Mouse (Mus musculus): ENCODE results near the gene Rapgef2. TPM values are rescaled to one million over a fixed set of nuclear protein-coding genes. Genes with fewer than 3 reads are reported as not detected.

The Rapgef2 gene
- polyA plus RNA-seq, 1 experiment from 2014 or later, result 14.6 TPM

DNA sequence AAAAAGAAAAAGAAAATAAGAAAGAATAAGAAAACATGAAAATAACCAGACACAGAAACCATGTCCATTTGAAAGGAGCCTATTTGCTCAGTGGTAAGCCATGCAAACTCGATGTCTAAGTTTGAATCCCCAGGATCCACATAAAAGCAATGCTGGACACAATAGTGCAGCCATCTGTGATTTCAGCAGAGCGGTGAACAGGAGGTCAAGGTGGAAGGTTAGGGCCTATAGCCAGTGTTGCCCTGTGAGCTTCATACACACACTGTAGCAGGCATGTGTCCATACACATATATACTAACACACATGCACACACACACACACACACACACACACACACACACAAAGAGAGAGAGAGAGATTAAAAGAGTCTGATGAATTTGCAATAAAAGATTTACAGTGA lies 247.3 kb downstream of the Rapgef2 start:
- Histone ChIP-seq H3K27ac (ENCODE audit: low read depth, low read length) (no peak overlapping the region), H3K4me1 (ENCODE audit: control insufficient read depth, insufficient read depth, low read length) (no peaks in the 10 kb centered on the region), H3K9me3 (ENCODE audit: control insufficient read depth, low read length) (no peaks in the 10 kb centered on the region), H3K27me3 (ENCODE audit: control insufficient read depth, insufficient read depth, low read length) (no peaks in the 10 kb centered on the region), H3K4me3 (ENCODE audit: low read depth, low read length) (no peak overlapping the region), H3K9ac (replicated peaks; ENCODE audit: low read depth, low read length) (no peak overlapping the region), H3K4me2 (ENCODE audit: low read depth, low read length) (no peak overlapping the region), H3K36me3 (ENCODE audit: control insufficient read depth, insufficient read depth, low read length) (no peaks in the 10 kb centered on the region)
- WGBS, result 66% methylated on average over 2 of the region's 2 CpGs
- ATAC-seq (ENCODE audit: low read depth), result no peak

DNA sequence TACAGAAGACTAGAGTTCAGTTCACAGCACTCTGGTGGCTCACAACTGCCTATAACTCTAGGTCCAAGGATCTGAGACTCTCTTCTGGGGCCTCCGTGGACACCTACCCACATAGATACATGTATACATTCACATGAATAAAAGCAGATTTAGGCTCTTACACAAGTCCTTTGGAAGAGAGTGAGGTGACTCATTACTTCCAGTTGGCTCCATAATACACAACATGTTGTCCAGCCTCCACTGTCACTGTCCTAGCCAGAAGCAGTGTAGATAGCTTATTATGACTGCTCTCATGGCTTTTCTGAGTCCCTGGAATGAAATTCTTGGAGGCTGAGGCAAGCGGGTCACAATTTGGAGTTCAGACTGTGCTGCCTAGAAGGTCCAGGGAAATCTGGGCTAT lies 251.9 kb downstream of the Rapgef2 start:
- 94% methylated on average over 2 of the region's 2 CpGs for WGBS
- H3K4me2 ChIP-seq (ENCODE audit: low read depth, low read length), result no peak overlapping the region
- no peaks in the 10 kb centered on the region for H3K4me1 ChIP-seq (ENCODE audit: control insufficient read depth, insufficient read depth, low read length)
- H3K4me3 ChIP-seq (ENCODE audit: low read depth, low read length), result no peak overlapping the region
- H3K27me3 ChIP-seq (ENCODE audit: control insufficient read depth, insufficient read depth, low read length), result no peaks in the 10 kb centered on the region
- no peak overlapping the region for H3K9ac ChIP-seq (replicated peaks; ENCODE audit: low read depth, low read length)
- no peak for ATAC-seq (ENCODE audit: low read depth)
- H3K9me3 ChIP-seq (ENCODE audit: control insufficient read depth, low read length), result no peaks in the 10 kb centered on the region
- no peak overlapping the region for H3K27ac ChIP-seq (ENCODE audit: low read depth, low read length)
- no peaks in the 10 kb centered on the region for H3K36me3 ChIP-seq (ENCODE audit: control insufficient read depth, insufficient read depth, low read length)

DNA sequence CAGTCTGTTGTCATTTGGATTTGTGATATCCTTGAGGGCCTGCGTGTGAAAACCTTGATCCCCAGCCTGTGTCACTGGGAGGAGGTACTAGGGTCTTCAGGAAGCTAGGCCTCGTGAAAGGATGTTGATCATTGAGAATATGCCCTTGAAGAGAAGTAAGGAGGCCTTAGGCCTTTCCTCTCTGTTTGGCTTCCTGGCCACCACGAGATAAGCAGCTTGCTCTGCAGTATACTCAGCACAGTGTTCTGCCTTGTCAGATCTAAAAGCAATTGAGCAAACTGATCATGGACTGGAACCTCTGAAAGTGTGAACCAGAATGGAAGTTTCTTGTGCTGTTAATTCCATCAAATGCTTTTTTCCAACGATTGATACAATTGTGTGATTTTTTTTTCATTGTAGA lies 255.5 kb downstream of the Rapgef2 start:
- H3K27ac ChIP-seq (ENCODE audit: low read depth, low read length), result no peak overlapping the region
- 82% methylated on average over 4 of the region's 4 CpGs for WGBS
- H3K36me3 ChIP-seq (ENCODE audit: control insufficient read depth, insufficient read depth, low read length), result no peaks in the 10 kb centered on the region
- no peaks in the 10 kb centered on the region for H3K9me3 ChIP-seq (ENCODE audit: control insufficient read depth, low read length)
- no peak overlapping the region for H3K4me2 ChIP-seq (ENCODE audit: low read depth, low read length)
- ATAC-seq (ENCODE audit: low read depth), result no peak
- H3K4me3 ChIP-seq (ENCODE audit: low read depth, low read length), result no peak overlapping the region
- H3K9ac ChIP-seq (replicated peaks; ENCODE audit: low read depth, low read length), result no peak overlapping the region
- no peaks in the 10 kb centered on the region for H3K27me3 ChIP-seq (ENCODE audit: control insufficient read depth, insufficient read depth, low read length)
- no peaks in the 10 kb centered on the region for H3K4me1 ChIP-seq (ENCODE audit: control insufficient read depth, insufficient read depth, low read length)

DNA sequence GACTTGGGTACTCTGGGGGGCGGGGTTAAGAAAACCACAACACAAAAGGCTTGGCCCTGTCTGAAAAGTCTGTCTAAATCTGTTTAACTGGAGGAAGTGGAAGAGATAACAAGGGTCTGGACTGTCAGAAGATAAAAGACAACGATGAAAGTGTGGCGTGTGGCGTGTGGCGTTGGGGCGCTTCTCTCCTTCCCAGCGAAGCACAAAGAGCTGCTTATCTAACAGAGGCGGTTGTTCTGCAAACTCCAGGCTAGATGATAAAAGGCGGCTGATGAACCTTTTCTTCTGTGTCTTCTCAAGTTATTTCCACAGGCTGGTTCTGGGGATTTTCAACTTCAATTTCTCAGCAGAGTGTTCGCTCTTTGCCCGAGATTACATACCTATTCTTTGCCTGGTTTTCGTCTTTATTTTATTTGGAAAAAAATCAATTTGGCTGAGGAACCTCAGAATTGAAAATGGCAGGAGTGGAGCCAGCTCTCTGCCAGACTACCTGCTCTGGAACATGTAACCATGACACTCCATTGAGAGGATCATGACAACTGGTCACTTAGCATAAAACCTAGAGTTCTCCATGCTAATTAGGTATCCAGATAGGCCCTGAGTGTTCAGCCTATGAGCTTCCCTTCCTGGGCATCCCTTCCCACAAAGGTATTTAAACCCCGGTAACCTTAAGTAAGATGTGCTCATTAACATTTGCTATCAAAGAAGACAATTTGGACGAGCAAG lies 258.0 kb downstream of the Rapgef2 start:
- 87% methylated on average over 14 of the region's 14 CpGs for WGBS
- H3K9ac ChIP-seq (replicated peaks; ENCODE audit: low read depth, low read length), result no peak overlapping the region
- ATAC-seq (ENCODE audit: low read depth), result no peak
- no peak overlapping the region for H3K4me2 ChIP-seq (ENCODE audit: low read depth, low read length)
- H3K27me3 ChIP-seq (ENCODE audit: control insufficient read depth, insufficient read depth, low read length), result no peaks in the 10 kb centered on the region
- no peaks in the 10 kb centered on the region for H3K9me3 ChIP-seq (ENCODE audit: control insufficient read depth, low read length)
- H3K27ac ChIP-seq (ENCODE audit: low read depth, low read length), result no peak overlapping the region
- H3K4me1 ChIP-seq (ENCODE audit: control insufficient read depth, insufficient read depth, low read length), result no peaks in the 10 kb centered on the region
- H3K36me3 ChIP-seq (ENCODE audit: control insufficient read depth, insufficient read depth, low read length), result no peaks in the 10 kb centered on the region
- no peak overlapping the region for H3K4me3 ChIP-seq (ENCODE audit: low read depth, low read length)

DNA sequence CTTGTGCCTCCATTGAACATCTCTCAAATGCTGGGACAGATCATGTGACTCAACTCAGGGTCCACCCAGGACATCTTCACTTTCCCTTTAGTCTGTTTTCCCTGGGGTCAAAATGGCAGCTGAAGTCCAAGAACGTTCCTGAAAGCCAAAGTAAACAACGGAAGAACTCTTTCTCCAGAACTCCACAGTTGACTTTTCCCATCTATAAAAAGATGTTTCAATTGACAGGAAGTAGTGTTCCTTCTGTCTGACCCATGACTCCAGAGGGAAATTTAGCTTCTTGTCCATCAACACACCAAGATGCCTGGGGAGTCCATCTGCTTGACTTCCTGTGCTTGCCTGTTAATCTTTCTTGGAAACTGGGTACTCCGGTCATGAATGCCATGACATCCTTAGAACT lies 260.3 kb downstream of the Rapgef2 start:
- no peak overlapping the region for H3K4me2 ChIP-seq (ENCODE audit: low read depth, low read length)
- no peaks in the 10 kb centered on the region for H3K9me3 ChIP-seq (ENCODE audit: control insufficient read depth, low read length)
- WGBS, result 81% methylated on average over 3 of the region's 3 CpGs
- no peak overlapping the region for H3K9ac ChIP-seq (replicated peaks; ENCODE audit: low read depth, low read length)
- ATAC-seq (ENCODE audit: low read depth), result no peak
- no peak overlapping the region for H3K4me3 ChIP-seq (ENCODE audit: low read depth, low read length)
- H3K27ac ChIP-seq (ENCODE audit: low read depth, low read length), result no peak overlapping the region
- no peaks in the 10 kb centered on the region for H3K4me1 ChIP-seq (ENCODE audit: control insufficient read depth, insufficient read depth, low read length)
- no peaks in the 10 kb centered on the region for H3K36me3 ChIP-seq (ENCODE audit: control insufficient read depth, insufficient read depth, low read length)
- no peaks in the 10 kb centered on the region for H3K27me3 ChIP-seq (ENCODE audit: control insufficient read depth, insufficient read depth, low read length)

DNA sequence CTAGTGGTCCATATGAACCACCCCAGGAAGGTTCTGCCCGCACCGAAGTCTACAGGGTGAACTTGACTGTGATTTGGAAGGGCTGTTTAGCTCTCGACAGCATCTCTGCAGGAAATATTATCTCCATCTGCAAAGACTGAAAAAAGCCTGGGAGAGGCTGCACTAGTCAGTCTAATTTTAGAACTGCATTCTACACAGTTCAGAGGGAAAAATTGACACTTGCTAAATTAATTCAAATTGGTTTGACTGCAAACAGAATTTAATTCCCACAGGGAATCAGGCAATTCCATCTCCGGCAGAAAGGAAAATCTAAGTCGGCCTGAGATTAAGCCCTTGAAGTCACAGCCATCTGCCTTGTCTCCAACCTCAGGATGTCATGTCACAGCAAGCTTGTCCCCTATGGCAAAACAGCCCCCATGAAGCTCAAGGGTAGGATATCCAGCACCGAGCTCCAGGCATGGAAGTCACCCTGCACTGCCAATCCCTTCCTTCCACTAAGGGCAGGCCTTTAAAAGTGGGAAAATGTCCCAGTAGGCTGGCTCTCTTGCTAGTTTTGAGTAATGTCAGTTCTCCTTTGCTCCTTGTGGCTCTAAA lies 262.5 kb downstream of the Rapgef2 start:
- no peak overlapping the region for H3K27ac ChIP-seq (ENCODE audit: low read depth, low read length)
- no peak overlapping the region for H3K9ac ChIP-seq (replicated peaks; ENCODE audit: low read depth, low read length)
- no peaks in the 10 kb centered on the region for H3K9me3 ChIP-seq (ENCODE audit: control insufficient read depth, low read length)
- no peak overlapping the region for H3K4me3 ChIP-seq (ENCODE audit: low read depth, low read length)
- no peaks in the 10 kb centered on the region for H3K4me1 ChIP-seq (ENCODE audit: control insufficient read depth, insufficient read depth, low read length)
- H3K4me2 ChIP-seq (ENCODE audit: low read depth, low read length), result no peak overlapping the region
- WGBS, result 76% methylated on average over 6 of the region's 6 CpGs
- ATAC-seq (ENCODE audit: low read depth), result no peak
- H3K36me3 ChIP-seq (ENCODE audit: control insufficient read depth, insufficient read depth, low read length), result no peaks in the 10 kb centered on the region
- no peaks in the 10 kb centered on the region for H3K27me3 ChIP-seq (ENCODE audit: control insufficient read depth, insufficient read depth, low read length)

DNA sequence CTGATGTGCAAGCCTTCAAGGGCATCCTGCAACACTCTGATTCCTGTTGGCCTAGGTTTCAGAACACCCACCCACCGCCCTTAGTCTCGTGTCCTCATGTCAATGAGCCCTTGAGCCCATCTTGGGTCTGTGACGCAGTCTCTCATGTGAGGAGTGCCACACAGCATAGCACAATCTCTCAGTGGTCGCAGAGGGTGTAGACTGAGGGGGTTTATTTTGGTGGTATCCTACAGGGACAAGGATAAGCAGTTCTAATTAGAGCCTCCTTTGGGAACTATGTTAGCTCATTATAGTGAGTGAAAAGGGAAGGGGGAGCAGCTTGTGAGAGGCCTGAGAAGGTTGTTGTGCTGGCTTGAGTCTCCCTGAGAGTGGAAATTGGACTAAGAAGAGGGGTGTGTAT lies 263.6 kb downstream of the Rapgef2 start:
- no peak; the same call in 1 of the 2 replicates for ATAC-seq (ENCODE audit: low read depth)
- 90% methylated on average over 4 of the region's 4 CpGs for WGBS
- no peaks in the 10 kb centered on the region for H3K4me1 ChIP-seq (ENCODE audit: control insufficient read depth, insufficient read depth, low read length)

DNA sequence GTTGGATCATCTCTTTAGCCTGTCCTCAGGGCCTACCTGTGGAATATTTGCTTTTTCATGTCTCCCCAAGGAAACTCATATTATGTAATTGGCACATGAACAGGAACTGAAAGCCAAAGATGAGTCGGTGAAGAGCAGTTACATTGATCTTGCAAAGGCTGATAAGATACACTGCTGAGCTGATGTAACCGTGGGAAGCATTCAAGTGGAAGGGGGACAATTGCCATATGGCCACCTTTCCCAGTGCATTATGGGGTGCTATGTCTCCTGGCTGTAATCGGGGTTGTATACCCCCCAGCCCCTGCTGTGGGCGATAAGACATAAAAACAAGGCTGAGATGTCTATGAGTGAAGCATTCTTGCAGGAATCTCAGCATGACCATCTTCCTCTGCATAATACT lies 268.9 kb downstream of the Rapgef2 start:
- Histone ChIP-seq H3K27ac (ENCODE audit: low read depth, low read length) (no peak overlapping the region), H3K9ac (replicated peaks; ENCODE audit: low read depth, low read length) (no peak overlapping the region), H3K4me2 (ENCODE audit: low read depth, low read length) (no peak overlapping the region), H3K27me3 (ENCODE audit: control insufficient read depth, insufficient read depth, low read length) (no peaks in the 10 kb centered on the region), H3K36me3 (ENCODE audit: control insufficient read depth, insufficient read depth, low read length) (no peaks in the 10 kb centered on the region), H3K4me1 (ENCODE audit: control insufficient read depth, insufficient read depth, low read length) (no peaks in the 10 kb centered on the region), H3K4me3 (ENCODE audit: low read depth, low read length) (no peak overlapping the region), H3K9me3 (ENCODE audit: control insufficient read depth, low read length) (no peaks in the 10 kb centered on the region)
- WGBS, result 82% methylated on average over 4 of the region's 4 CpGs
- no peak for ATAC-seq (ENCODE audit: low read depth)

More for the DNA sequence above, 263.6 kb downstream of the Rapgef2 start:
- Histone ChIP-seq H3K4me2 (ENCODE audit: low read depth, low read length) (no peak overlapping the region), H3K27ac (ENCODE audit: low read depth, low read length) (no peak overlapping the region), H3K9me3 (ENCODE audit: control insufficient read depth, low read length) (no peaks in the 10 kb centered on the region), H3K36me3 (ENCODE audit: control insufficient read depth, insufficient read depth, low read length) (no peaks in the 10 kb centered on the region), H3K9ac (replicated peaks; ENCODE audit: low read depth, low read length) (no peak overlapping the region), H3K4me3 (ENCODE audit: low read depth, low read length) (no peak overlapping the region), H3K27me3 (ENCODE audit: control insufficient read depth, insufficient read depth, low read length) (no peaks in the 10 kb centered on the region)

DNA sequence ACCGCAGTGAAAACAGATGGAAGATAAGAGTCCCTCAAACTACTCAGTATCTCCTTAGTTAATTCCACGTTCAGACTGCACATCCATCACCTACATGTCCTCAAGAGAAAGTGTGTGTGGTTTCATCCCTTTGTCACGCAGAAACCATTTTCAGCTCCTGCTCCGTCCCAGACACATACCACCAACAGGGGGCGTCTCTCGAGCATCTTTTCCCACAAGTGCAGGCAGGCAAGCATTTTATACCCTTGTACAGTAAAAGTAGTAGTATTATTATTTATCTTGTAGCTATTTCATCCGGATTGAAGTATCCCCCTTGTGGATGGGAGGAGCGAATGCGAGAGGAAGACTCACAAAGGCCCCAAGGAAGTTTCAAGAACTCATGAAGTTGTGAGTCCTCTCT lies 269.5 kb downstream of the Rapgef2 start:
- Histone ChIP-seq H3K4me3 (ENCODE audit: low read depth, low read length) (no peak overlapping the region), H3K4me2 (ENCODE audit: low read depth, low read length) (no peak overlapping the region), H3K9ac (replicated peaks; ENCODE audit: low read depth, low read length) (no peak overlapping the region), H3K9me3 (ENCODE audit: control insufficient read depth, low read length) (no peaks in the 10 kb centered on the region), H3K27ac (ENCODE audit: low read depth, low read length) (no peak overlapping the region), H3K4me1 (ENCODE audit: control insufficient read depth, insufficient read depth, low read length) (no peaks in the 10 kb centered on the region), H3K27me3 (ENCODE audit: control insufficient read depth, insufficient read depth, low read length) (no peaks in the 10 kb centered on the region), H3K36me3 (ENCODE audit: control insufficient read depth, insufficient read depth, low read length) (no peaks in the 10 kb centered on the region)
- ATAC-seq (ENCODE audit: low read depth), result no peak
- WGBS, result 84% methylated on average over 9 of the region's 9 CpGs

Measured in neural tube, embryonic 14.5 days (tissue).